Mouse (Mus musculus) liver, embryonic 14.5 days (tissue): Measurements from ENCODE around the gene Tbc1d21. TPM values are rescaled to one million over a fixed set of nuclear protein-coding genes. Genes with fewer than 3 reads are reported as not detected.

Experiments used
- ATAC-seq: fragments of 200-750 bp; cut with Nextera tagmentation; 2 replicates; pipeline ENCODE4 v1.8.0; 2017; ENCODE audit warnings: moderate number of reproducible peaks, mild to moderate bottlenecking, moderate library complexity; ENCODE audit not compliant: insufficient read depth
- DNase-seq, 3 experiments: peaks; one replicate each; pipeline ENCODE4 v3.0.0-alpha.2; 2012 to 2013; ENCODE audit warnings: low read depth in 3 of 3, low spot score in 3 of 3
- H3K27ac ChIP-seq: fragments of 300-500 bp; sonication (generic); 2 replicates; pipeline ENCODE4 v1.5.1; 2014; ENCODE audit warnings: moderate library complexity, mild to moderate bottlenecking, control low read depth, inconsistent platforms
- H3K27me3 ChIP-seq: fragments of 300-500 bp; sonication (generic); 2 replicates; pipeline ENCODE4 v1.6.1; 2014; ENCODE audit warnings: mild to moderate bottlenecking, low read length, moderate library complexity; ENCODE audit not compliant: control insufficient read depth, insufficient read depth
- H3K36me3 ChIP-seq: fragments of 300-500 bp; sonication (generic); replicated peaks from 2 replicates; pipeline ENCODE4 v1.6.1; 2014; ENCODE audit warnings: low read depth; ENCODE audit not compliant: control insufficient read depth, insufficient read depth
- H3K4me1 ChIP-seq, 2 experiments: fragments of 200-500 bp in 1 of 2; fragments of 300-500 bp in 1 of 2; sonication (generic) in 1 of 2; replicated peaks; 2 replicates each; pipeline ENCODE4 v1.6.1; 2012 to 2014; ENCODE audit warnings: antibody characterized with exemption in 1 of 2, inconsistent platforms in 1 of 2, low read length in 1 of 2; ENCODE audit not compliant: control insufficient read depth in 2 of 2, insufficient read depth in 2 of 2
- H3K4me2 ChIP-seq: fragments of 300-500 bp; sonication (generic); 2 replicates; pipeline ENCODE4 v1.6.1; 2014; ENCODE audit warnings: low read depth, mild to moderate bottlenecking, control low read depth, moderate library complexity
- H3K4me3 ChIP-seq, 2 experiments: fragments of 200-500 bp in 1 of 2; fragments of 300-500 bp in 1 of 2; sonication (generic) in 1 of 2; 2 replicates each; pipeline ENCODE4 v1.5.1; 2012 to 2014; ENCODE audit warnings: low read depth in 2 of 2, low read length in 2 of 2, mild to moderate bottlenecking in 2 of 2, control low read depth in 1 of 2, inconsistent platforms in 1 of 2, moderate library complexity in 1 of 2; ENCODE audit not compliant: insufficient read depth in 1 of 2
- H3K9ac ChIP-seq: fragments of 300-500 bp; sonication (generic); replicated peaks from 2 replicates; pipeline ENCODE4 v1.6.1; 2014; ENCODE audit warnings: mild to moderate bottlenecking, control low read depth, moderate library complexity
- H3K9me3 ChIP-seq: fragments of 300-500 bp; sonication (generic); 2 replicates; pipeline ENCODE4 v1.6.1; 2016; ENCODE audit warnings: low read length, mixed read lengths; ENCODE audit not compliant: control insufficient read depth
- CTCF ChIP-seq: IDR thresholded peaks from 2 replicates; pipeline ENCODE4 v1.5.1; 2016; ENCODE audit warnings: antibody characterized with exemption, low read depth, control low read depth
- EP300 ChIP-seq: IDR thresholded peaks from 2 replicates; pipeline ENCODE4 v1.6.1; 2016; ENCODE audit warnings: antibody characterized with exemption, low read depth
- WGBS: fragments of 180-500 bp; shearing (Covaris S2); extraction: QIAGEN DNeasy Blood & Tissue Kit; methylation state at CpG from one replicate; pipeline ENCODE4 v1.1.7; 2014; ENCODE audit not compliant: insufficient replicate concordance; 5-methylcytosine and 5-hydroxymethylcytosine counted together
- polyA plus RNA-seq, 2 experiments: library from polyadenylated mRNA; depleted of rRNA in 1 of 2; stranded (reverse) in 1 of 2; unstranded in 1 of 2; fragments of >200 nt; fragmentation: Nextera tagmentation in 1 of 2; extraction: Ambion mirVana in 1 of 2; gene quantifications; 2 replicates each; pipeline versions ENCODE4 v1.2.1 to v1.2.3; 2012 to 2014

Gene Tbc1d21
- polyA plus RNA-seq, 2 experiments, result not detected

- WGBS, result 62% methylated on average over 7 of the region's 7 CpGs
- Histone ChIP-seq H3K27me3 (no peaks in the 10 kb centered on the region), H3K9ac (no peak overlapping the region), H3K4me1 (no peaks in the 10 kb centered on the region), H3K36me3 (no peaks in the 10 kb centered on the region), H3K4me2 (no peak overlapping the region), H3K9me3 (no peaks in the 10 kb centered on the region), H3K4me3 (no peak overlapping the region), H3K27ac (no peak overlapping the region)
- TF ChIP-seq CTCF (no peak), EP300 (no peak)
- ATAC-seq (no peak), DNase-seq (no peak)
Measured at GRCm38 (mm10) chr9:58361956-58362355, 8.3 kb downstream of the Tbc1d21 start.

GRCm38 (mm10) chr9:58361373-58361772 is 8.9 kb downstream of the Tbc1d21 start:
- no peak for ATAC-seq
- WGBS, result 52% methylated on average over 1 of the region's 1 CpGs

GRCm38 (mm10) chr9:58355262-58356050 is 14.8 kb downstream of the Tbc1d21 start:
- H3K9me3 ChIP-seq, result no peaks in the 10 kb centered on the region
- TF ChIP-seq CTCF (no peak), EP300 (no peak)
- ATAC-seq (no peak), DNase-seq (no peak)
- H3K4me3 ChIP-seq, result no peak overlapping the region
- H3K4me1 ChIP-seq, result no peaks in the 10 kb centered on the region
- no peak overlapping the region for H3K27ac ChIP-seq
- no peaks in the 10 kb centered on the region for H3K27me3 ChIP-seq
- 18% methylated on average over 6 of the region's 6 CpGs for WGBS
- H3K9ac ChIP-seq, result no peak overlapping the region
- H3K36me3 ChIP-seq, result no peaks in the 10 kb centered on the region
- H3K4me2 ChIP-seq, result no peak overlapping the region

More at GRCm38 (mm10) chr9:58361373-58361772, 8.9 kb downstream of the Tbc1d21 start:
- H3K4me2 ChIP-seq, result no peak overlapping the region
- TF ChIP-seq EP300, result no peak
- no peak for TF ChIP-seq CTCF
- H3K9ac ChIP-seq, result no peak overlapping the region
- H3K9me3 ChIP-seq, result no peaks in the 10 kb centered on the region
- no peaks in the 10 kb centered on the region for H3K27me3 ChIP-seq
- H3K4me1 ChIP-seq, result no peaks in the 10 kb centered on the region
- no peak overlapping the region for H3K4me3 ChIP-seq
- no peaks in the 10 kb centered on the region for H3K36me3 ChIP-seq
- no peak overlapping the region for H3K27ac ChIP-seq
- DNase-seq, result no peak

GRCm38 (mm10) chr9:58354701-58355100 is 15.6 kb downstream of the Tbc1d21 start:
- no peaks in the 10 kb centered on the region for H3K27me3 ChIP-seq
- 52% methylated on average over 6 of the region's 6 CpGs for WGBS

GRCm38 (mm10) chr9:58353224-58353623 is 17.0 kb downstream of the Tbc1d21 start:
- DNase-seq, result no peak
- H3K4me3 ChIP-seq, result no peak overlapping the region
- H3K9me3 ChIP-seq, result no peaks in the 10 kb centered on the region
- 51% methylated on average over 6 of the region's 6 CpGs for WGBS
- ATAC-seq, result no peak
- H3K4me1 ChIP-seq, result no peaks in the 10 kb centered on the region
- H3K27ac ChIP-seq, result no peak overlapping the region
- TF ChIP-seq CTCF (no peak), EP300 (no peak)
- H3K27me3 ChIP-seq, result no peaks in the 10 kb centered on the region
- no peak overlapping the region for H3K4me2 ChIP-seq
- no peak overlapping the region for H3K9ac ChIP-seq
- no peaks in the 10 kb centered on the region for H3K36me3 ChIP-seq

More at GRCm38 (mm10) chr9:58354701-58355100, 15.6 kb downstream of the Tbc1d21 start:
- no peak overlapping the region for H3K27ac ChIP-seq
- no peak overlapping the region for H3K4me3 ChIP-seq
- no peak overlapping the region for H3K4me2 ChIP-seq
- ATAC-seq (no peak), DNase-seq (no peak)
- no peak overlapping the region for H3K9ac ChIP-seq
- H3K9me3 ChIP-seq, result no peaks in the 10 kb centered on the region
- H3K4me1 ChIP-seq, result no peaks in the 10 kb centered on the region
- H3K36me3 ChIP-seq, result no peaks in the 10 kb centered on the region
- no peak for TF ChIP-seq EP300
- no peak for TF ChIP-seq CTCF
